Mouse (Mus musculus) liver, embryonic 14.5 days (tissue): ENCODE measurements around the gene Poldip2.

ENCODE experiments used
- CTCF ChIP-seq: IDR thresholded peaks from 2 replicates; pipeline ENCODE4 v1.5.1; 2016; ENCODE audit warnings: antibody characterized with exemption, low read depth, control low read depth
- EP300 ChIP-seq: IDR thresholded peaks from 2 replicates; pipeline ENCODE4 v1.6.1; 2016; ENCODE audit warnings: antibody characterized with exemption, low read depth

DNA sequence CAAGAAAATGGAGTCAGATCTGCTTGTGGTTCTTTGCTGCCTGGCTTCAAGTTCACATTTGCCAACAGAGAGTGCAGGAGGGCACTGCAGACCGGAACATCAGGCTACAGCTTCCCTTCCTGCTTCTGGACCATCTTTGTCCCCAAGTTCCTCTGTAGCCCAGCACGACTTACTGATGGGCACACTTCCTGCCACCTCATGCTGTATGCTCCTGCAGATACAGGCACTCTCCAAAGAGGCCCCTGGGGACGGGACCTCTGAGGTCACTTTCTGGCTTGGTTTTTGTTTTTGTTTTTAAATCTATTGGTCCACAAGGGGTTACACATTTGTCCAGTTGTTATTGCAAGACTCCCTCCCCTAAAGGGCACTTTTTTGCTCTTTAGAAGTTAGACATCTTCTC is 57.8 kb downstream of the Poldip2 start:
- no peak for TF ChIP-seq CTCF
- no peak for TF ChIP-seq EP300
